Mouse (Mus musculus) urinary bladder, postnatal 4 days (tissue): ENCODE measurements around the gene Tusc2.
A peak's percentile ranks its signal among the peaks of the same experiment; 100 is the strongest.

ENCODE experiments used
- DNase-seq, 2 experiments: peaks; one replicate each; pipeline ENCODE4 v3.0.0; 2021 to 2022; ENCODE audit warnings: low spot score in 2 of 2

Tusc2 gene

GRCm38 (mm10) chr9:107563029-107563581 is at the start of gene Tusc2:
Tusc2 (plus strand) TSS chr9:107563255.
- peak; percentile 89 to 93 for DNase-seq

GRCm38 (mm10) chr9:107514303-107514955 is 48.6 kb upstream of the Tusc2 start:
- DNase-seq = peak; percentile 72 to 87

GRCm38 (mm10) chr9:107520331-107520730 is 42.7 kb upstream of the Tusc2 start:
- no peak for DNase-seq

GRCm38 (mm10) chr9:107521190-107521589 is 41.9 kb upstream of the Tusc2 start:
- peak in 1 of 2 experiments; percentile 51 for DNase-seq

- DNase-seq = no peak
Measured at GRCm38 (mm10) chr9:107521711-107522399, 41.2 kb upstream of the Tusc2 start.

GRCm38 (mm10) chr9:107522400-107522711 is 40.7 kb upstream of the Tusc2 start:
- no peak for DNase-seq

- peak; percentile 82 to 90 for DNase-seq
Measured at GRCm38 (mm10) chr9:107526198-107527026, 36.6 kb upstream of the Tusc2 start.

GRCm38 (mm10) chr9:107533791-107534407 is 29.2 kb upstream of the Tusc2 start, which contains the start of gene Tmem115:
Tmem115 (plus strand) TSS chr9:107533945.
- DNase-seq = peak; percentile 89 to 93

- DNase-seq = no peak
Measured at GRCm38 (mm10) chr9:107534408-107535202, 28.4 kb upstream of the Tusc2 start.

GRCm38 (mm10) chr9:107538231-107538630 is 24.8 kb upstream of the Tusc2 start:
- DNase-seq = no peak

GRCm38 (mm10) chr9:107538711-107539110 is 24.3 kb upstream of the Tusc2 start:
- no peak for DNase-seq

GRCm38 (mm10) chr9:107539940-107540339 is 23.1 kb upstream of the Tusc2 start:
- DNase-seq = no peak

- no peak for DNase-seq
Measured at GRCm38 (mm10) chr9:107540420-107540819, 22.6 kb upstream of the Tusc2 start.

GRCm38 (mm10) chr9:107541005-107541404 is 22.1 kb upstream of the Tusc2 start:
- DNase-seq = no peak

- peak; percentile 90 to 94 for DNase-seq
Measured at GRCm38 (mm10) chr9:107541474-107542351, 21.3 kb upstream of the Tusc2 start, which contains the start of the genes Cyb561d2 and Nprl2. Cyb561d2 (minus strand) TSS chr9:107542193. Nprl2 (plus strand) TSS chr9:107542226.

- DNase-seq = no peak
Measured at GRCm38 (mm10) chr9:107542352-107542686, 20.7 kb upstream of the Tusc2 start.

GRCm38 (mm10) chr9:107542721-107543120 is 20.3 kb upstream of the Tusc2 start:
- DNase-seq = no peak

- no peak for DNase-seq
Measured at GRCm38 (mm10) chr9:107543299-107543698, 19.8 kb upstream of the Tusc2 start.

GRCm38 (mm10) chr9:107544196-107544700 is 18.8 kb upstream of the Tusc2 start:
- DNase-seq = no peak

GRCm38 (mm10) chr9:107544729-107545128 is 18.3 kb upstream of the Tusc2 start:
- no peak for DNase-seq
